Mouse (Mus musculus): ENCODE measurements around the gene Exosc1. TPM values are rescaled to one million over a fixed set of nuclear protein-coding genes. Genes with fewer than 3 reads are reported as not detected.
A peak's percentile ranks its signal among the peaks of the same experiment; 100 is the strongest.

The Exosc1 gene
- polyA plus RNA-seq, 1 experiment from 2014 or later: 57.4 TPM

DNA sequence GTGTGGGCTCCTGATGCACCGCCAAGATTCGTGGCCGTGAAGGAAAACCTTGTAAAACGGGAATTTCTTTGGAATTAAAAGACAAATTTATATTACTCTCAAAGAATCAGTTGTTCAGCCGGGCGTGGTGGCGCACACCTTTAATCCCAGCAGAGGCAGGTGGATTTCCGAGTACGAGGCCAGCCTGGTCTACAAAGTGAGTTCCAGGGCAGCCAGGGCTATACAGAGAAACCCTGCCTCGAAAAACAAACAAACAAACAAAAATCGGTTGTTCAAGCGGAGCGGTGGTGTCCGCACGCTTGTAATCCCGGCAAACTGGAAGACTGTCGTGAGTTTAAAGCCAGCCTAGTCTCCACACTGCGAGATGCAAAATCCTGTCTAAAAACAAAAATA is 36.9 kb downstream of the Exosc1 start:
- H3K27ac ChIP-seq (replicated peaks; ENCODE audit: low read depth, low read length): no peak overlapping the region
- no peaks in the 10 kb centered on the region for H3K27me3 ChIP-seq (ENCODE audit: control insufficient read depth, insufficient read depth, low read length)
- 18% methylated on average over 18 of the region's 18 CpGs for WGBS
- H3K9ac ChIP-seq (replicated peaks; ENCODE audit: low read length): peak overlapping the region; percentile 42; the same call in 1 of the 2 replicates
- peak overlapping the region; percentile 91 for H3K4me2 ChIP-seq (ENCODE audit: low read length)
- no peak; the same call in 1 of the 2 replicates for ATAC-seq (ENCODE audit: low FRiP score, low TSS enrichment)
- peaks cover 5% of the 10 kb centered on the region; the same call in 1 of the 2 replicates for H3K36me3 ChIP-seq (ENCODE audit: control insufficient read depth, insufficient read depth, low read length)
- H3K4me3 ChIP-seq (replicated peaks; ENCODE audit: low read depth, low read length): peak overlapping the region; percentile 74
- no peak for DNase-seq
- H3K9me3 ChIP-seq (ENCODE audit: control insufficient read depth, low read length): no peaks in the 10 kb centered on the region
- peaks cover 12% of the 10 kb centered on the region; the same call in 1 of the 2 replicates for H3K4me1 ChIP-seq (ENCODE audit: control insufficient read depth, insufficient read depth, low read length)

DNA sequence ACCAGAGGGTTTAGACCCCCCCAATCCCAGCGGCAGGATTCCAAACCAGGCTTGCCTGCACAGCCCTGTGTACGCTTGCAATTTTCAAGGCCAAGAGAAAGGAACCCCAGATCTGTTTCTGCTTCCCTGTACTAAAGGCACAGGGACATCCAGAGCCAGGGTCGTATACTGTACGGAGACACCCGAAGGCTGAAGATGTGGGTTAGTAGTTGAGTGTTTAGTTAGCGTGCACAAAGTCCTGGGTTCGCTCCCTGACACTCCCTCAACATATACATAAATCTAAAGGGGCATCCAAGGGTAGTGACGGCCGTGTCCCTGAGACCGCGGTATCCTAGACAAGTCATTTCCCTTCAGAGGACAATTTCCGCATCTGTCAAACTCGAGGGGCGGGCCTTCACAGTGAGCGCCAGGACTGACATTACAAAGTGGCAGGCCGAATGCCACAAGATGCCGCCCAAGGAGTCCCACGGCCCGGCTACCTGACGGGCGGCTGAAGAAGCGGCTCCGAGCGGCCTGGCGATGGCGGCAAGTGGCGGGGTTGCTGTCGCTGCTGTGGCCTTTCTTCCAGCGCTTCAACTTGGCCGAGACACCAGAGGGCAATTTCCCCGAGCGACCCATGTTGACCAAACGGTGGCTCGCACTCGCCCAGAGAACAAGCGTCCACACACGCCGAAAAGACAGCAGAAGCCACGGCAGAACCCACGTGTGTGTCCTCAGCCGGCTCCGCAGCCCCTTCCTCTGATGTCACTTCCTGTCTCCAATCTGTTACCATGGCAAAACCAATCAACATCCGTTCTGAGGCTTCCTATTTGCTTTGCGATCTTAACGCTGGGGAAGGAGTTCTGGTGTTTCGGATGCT is 37.5 kb downstream of the Exosc1 start, which contains the start of gene Rrp12:
Rrp12 (minus strand) TSS at position 714 of the 859 bp plus-strand sequence.
- 1% methylated on average over 46 of the region's 46 CpGs for WGBS
- Histone ChIP-seq H3K4me2 (ENCODE audit: low read length) (peak within 1 kb of the TSS; percentile 91), H3K4me1 (ENCODE audit: control insufficient read depth, insufficient read depth, low read length) (peaks cover 12% of the 10 kb centered on the region; the same call in 1 of the 2 replicates), H3K4me3 (replicated peaks; ENCODE audit: low read depth, low read length) (peak within 1 kb of the TSS; percentile 74), H3K36me3 (ENCODE audit: control insufficient read depth, insufficient read depth, low read length) (peaks cover 10% of the 10 kb centered on the region), H3K27ac (replicated peaks; ENCODE audit: low read depth, low read length) (peak within 1 kb of the TSS; percentile 37; the same call in 1 of the 2 replicates), H3K9ac (replicated peaks; ENCODE audit: low read length) (peak within 1 kb of the TSS; percentile 53), H3K27me3 (ENCODE audit: control insufficient read depth, insufficient read depth, low read length) (no peaks in the 10 kb centered on the region), H3K9me3 (ENCODE audit: control insufficient read depth, low read length) (no peaks in the 10 kb centered on the region)
- peak; percentile 94 for ATAC-seq (ENCODE audit: low FRiP score, low TSS enrichment)
- peak; percentile 96 for DNase-seq

DNA sequence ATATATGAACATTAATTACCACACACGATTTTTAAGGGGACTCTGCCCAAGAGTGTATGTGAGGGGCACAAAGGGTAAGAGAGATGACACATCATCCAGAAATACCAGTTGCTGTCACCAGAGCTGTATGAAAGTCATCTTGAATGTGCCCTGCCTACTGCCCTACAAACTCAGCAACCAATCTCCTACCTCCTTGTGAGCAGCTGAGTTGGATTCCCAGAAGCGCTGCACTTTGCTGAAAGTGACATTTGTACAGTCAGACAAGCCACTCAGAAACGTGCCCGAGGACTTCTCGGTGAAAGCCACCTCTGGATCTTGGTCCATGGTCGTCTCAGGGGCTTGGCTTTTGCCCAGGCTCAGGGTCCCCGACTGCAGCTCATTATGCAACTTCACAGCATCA is 38.3 kb downstream of the Exosc1 start:
- Histone ChIP-seq H3K4me3 (replicated peaks; ENCODE audit: low read depth, low read length) (peak overlapping the region; percentile 74), H3K4me2 (ENCODE audit: low read length) (peak overlapping the region; percentile 91), H3K36me3 (ENCODE audit: control insufficient read depth, insufficient read depth, low read length) (peaks cover 17% of the 10 kb centered on the region), H3K27me3 (ENCODE audit: control insufficient read depth, insufficient read depth, low read length) (no peaks in the 10 kb centered on the region), H3K9me3 (ENCODE audit: control insufficient read depth, low read length) (no peaks in the 10 kb centered on the region), H3K4me1 (ENCODE audit: control insufficient read depth, insufficient read depth, low read length) (peaks cover 12% of the 10 kb centered on the region; the same call in 1 of the 2 replicates), H3K27ac (replicated peaks; ENCODE audit: low read depth, low read length) (no peak overlapping the region), H3K9ac (replicated peaks; ENCODE audit: low read length) (peak overlapping the region; percentile 53; the same call in 1 of the 2 replicates)
- DNase-seq: no peak
- WGBS: 61% methylated on average over 7 of the region's 7 CpGs
- ATAC-seq (ENCODE audit: low FRiP score, low TSS enrichment): no peak

DNA sequence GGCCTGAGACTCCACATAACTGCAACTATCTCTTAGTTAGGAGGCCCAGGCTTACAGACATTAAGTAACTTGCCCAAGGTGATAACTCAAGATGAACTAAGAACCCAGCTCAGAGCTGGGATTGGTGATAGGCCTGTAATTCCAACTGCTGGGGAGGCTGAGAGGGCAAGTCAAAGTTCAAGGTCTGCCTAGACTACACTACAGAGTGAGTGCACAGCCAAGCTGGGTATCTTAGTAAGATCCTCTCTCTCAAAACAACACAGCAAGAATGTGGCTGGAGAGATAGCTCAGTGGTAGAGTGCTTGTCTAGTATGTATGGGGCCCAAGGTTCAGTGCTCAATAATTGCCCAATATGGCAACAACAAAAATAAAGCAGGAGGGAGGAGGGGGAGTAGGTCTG is 45.0 kb downstream of the Exosc1 start:
- no peaks in the 10 kb centered on the region for H3K27me3 ChIP-seq (ENCODE audit: control insufficient read depth, insufficient read depth, low read length)
- peaks cover 82% of the 10 kb centered on the region for H3K36me3 ChIP-seq (ENCODE audit: control insufficient read depth, insufficient read depth, low read length)
- no peaks in the 10 kb centered on the region for H3K4me1 ChIP-seq (ENCODE audit: control insufficient read depth, insufficient read depth, low read length)
- H3K9ac ChIP-seq (replicated peaks; ENCODE audit: low read length): no peak overlapping the region
- H3K4me3 ChIP-seq (replicated peaks; ENCODE audit: low read depth, low read length): no peak overlapping the region
- H3K4me2 ChIP-seq (ENCODE audit: low read length): no peak overlapping the region
- DNase-seq (no peak), ATAC-seq (ENCODE audit: low FRiP score, low TSS enrichment) (no peak)
- no peak overlapping the region for H3K27ac ChIP-seq (replicated peaks; ENCODE audit: low read depth, low read length)
- no peaks in the 10 kb centered on the region for H3K9me3 ChIP-seq (ENCODE audit: control insufficient read depth, low read length)

DNA sequence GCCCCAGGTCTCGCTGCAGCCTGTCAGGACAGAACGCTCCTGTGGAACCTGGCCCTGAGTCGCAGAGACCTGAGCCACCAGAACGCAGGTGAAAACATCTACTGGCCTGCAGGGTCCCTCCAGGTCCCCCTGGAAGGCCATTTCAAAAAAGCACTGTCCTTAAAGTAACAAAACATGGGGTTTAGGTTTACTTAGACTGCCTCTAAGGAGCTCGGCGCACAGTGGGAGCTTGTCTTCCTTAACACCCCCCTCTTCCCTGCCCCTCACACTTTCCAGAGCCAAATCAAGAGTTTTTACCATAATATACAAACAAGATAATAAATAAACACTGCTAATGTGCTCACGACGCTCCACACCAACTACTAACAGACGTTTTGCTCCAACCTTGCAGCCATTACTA is 49.3 kb downstream of the Exosc1 start:
- Histone ChIP-seq H3K9ac (replicated peaks; ENCODE audit: low read length) (no peak overlapping the region), H3K36me3 (ENCODE audit: control insufficient read depth, insufficient read depth, low read length) (peaks cover 83% of the 10 kb centered on the region), H3K9me3 (ENCODE audit: control insufficient read depth, low read length) (no peaks in the 10 kb centered on the region), H3K4me2 (ENCODE audit: low read length) (no peak overlapping the region), H3K27ac (replicated peaks; ENCODE audit: low read depth, low read length) (no peak overlapping the region), H3K27me3 (ENCODE audit: control insufficient read depth, insufficient read depth, low read length) (no peaks in the 10 kb centered on the region), H3K4me3 (replicated peaks; ENCODE audit: low read depth, low read length) (no peak overlapping the region), H3K4me1 (ENCODE audit: control insufficient read depth, insufficient read depth, low read length) (no peaks in the 10 kb centered on the region)
- no peak for DNase-seq
- 96% methylated on average over 9 of the region's 9 CpGs for WGBS
- no peak for ATAC-seq (ENCODE audit: low FRiP score, low TSS enrichment)

DNA sequence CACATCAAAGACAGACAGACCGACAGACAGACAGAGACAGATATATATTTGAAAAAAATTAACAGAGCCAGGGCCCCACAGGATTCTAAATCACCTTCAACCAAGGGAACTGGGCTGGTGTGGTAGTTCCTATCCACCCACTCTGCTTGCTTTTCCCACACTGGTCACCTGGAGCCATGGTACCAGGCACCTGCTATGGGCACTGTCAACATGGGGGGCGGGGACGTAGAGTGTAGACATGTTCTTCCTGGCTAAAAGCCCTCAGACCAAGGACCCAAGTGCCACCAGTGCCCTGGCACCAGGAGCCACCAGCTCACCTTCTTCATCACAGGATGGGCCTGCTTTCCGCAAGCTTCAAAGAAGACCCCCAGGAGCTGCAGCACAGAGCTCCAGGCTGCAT is 51.4 kb downstream of the Exosc1 start:
- H3K27me3 ChIP-seq (ENCODE audit: control insufficient read depth, insufficient read depth, low read length): no peaks in the 10 kb centered on the region
- DNase-seq (no peak), ATAC-seq (ENCODE audit: low FRiP score, low TSS enrichment) (no peak)
- H3K27ac ChIP-seq (replicated peaks; ENCODE audit: low read depth, low read length): no peak overlapping the region
- 95% methylated on average over 4 of the region's 4 CpGs for WGBS
- H3K4me1 ChIP-seq (ENCODE audit: control insufficient read depth, insufficient read depth, low read length): no peaks in the 10 kb centered on the region
- H3K9me3 ChIP-seq (ENCODE audit: control insufficient read depth, low read length): no peaks in the 10 kb centered on the region
- H3K36me3 ChIP-seq (ENCODE audit: control insufficient read depth, insufficient read depth, low read length): peaks cover 76% of the 10 kb centered on the region
- no peak overlapping the region for H3K4me2 ChIP-seq (ENCODE audit: low read length)
- no peak overlapping the region for H3K9ac ChIP-seq (replicated peaks; ENCODE audit: low read length)
- no peak overlapping the region for H3K4me3 ChIP-seq (replicated peaks; ENCODE audit: low read depth, low read length)

DNA sequence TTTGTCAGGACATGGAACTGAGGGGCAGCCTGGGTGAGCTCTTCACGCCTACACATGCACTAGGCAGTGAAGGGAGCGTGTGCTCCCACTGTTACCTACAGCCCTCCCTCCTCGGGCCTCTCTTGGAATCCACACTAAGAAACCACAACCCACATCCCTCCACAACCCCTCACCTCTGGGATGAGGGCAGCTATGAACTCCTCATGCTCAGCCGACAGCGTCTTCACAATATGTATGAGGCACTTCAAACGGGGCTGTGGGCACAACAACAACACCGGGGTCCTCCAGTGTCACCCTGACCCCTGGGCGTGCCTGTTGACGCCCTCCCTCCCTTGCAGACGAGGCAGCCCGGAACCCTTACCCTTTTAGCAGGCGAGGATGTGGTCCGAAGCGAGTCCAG is 58.9 kb downstream of the Exosc1 start:
- Histone ChIP-seq H3K4me1 (ENCODE audit: control insufficient read depth, insufficient read depth, low read length) (no peaks in the 10 kb centered on the region), H3K36me3 (ENCODE audit: control insufficient read depth, insufficient read depth, low read length) (peaks cover 74% of the 10 kb centered on the region), H3K4me3 (replicated peaks; ENCODE audit: low read depth, low read length) (no peak overlapping the region), H3K4me2 (ENCODE audit: low read length) (no peak overlapping the region), H3K9ac (replicated peaks; ENCODE audit: low read length) (no peak overlapping the region), H3K27ac (replicated peaks; ENCODE audit: low read depth, low read length) (no peak overlapping the region), H3K9me3 (ENCODE audit: control insufficient read depth, low read length) (no peaks in the 10 kb centered on the region), H3K27me3 (ENCODE audit: control insufficient read depth, insufficient read depth, low read length) (no peaks in the 10 kb centered on the region)
- ATAC-seq (ENCODE audit: low FRiP score, low TSS enrichment) (no peak), DNase-seq (no peak)
- WGBS: 92% methylated on average over 14 of the region's 14 CpGs
